ENCODE assay signal across 8 mouse cellular contexts in the genomic region with DNA sequence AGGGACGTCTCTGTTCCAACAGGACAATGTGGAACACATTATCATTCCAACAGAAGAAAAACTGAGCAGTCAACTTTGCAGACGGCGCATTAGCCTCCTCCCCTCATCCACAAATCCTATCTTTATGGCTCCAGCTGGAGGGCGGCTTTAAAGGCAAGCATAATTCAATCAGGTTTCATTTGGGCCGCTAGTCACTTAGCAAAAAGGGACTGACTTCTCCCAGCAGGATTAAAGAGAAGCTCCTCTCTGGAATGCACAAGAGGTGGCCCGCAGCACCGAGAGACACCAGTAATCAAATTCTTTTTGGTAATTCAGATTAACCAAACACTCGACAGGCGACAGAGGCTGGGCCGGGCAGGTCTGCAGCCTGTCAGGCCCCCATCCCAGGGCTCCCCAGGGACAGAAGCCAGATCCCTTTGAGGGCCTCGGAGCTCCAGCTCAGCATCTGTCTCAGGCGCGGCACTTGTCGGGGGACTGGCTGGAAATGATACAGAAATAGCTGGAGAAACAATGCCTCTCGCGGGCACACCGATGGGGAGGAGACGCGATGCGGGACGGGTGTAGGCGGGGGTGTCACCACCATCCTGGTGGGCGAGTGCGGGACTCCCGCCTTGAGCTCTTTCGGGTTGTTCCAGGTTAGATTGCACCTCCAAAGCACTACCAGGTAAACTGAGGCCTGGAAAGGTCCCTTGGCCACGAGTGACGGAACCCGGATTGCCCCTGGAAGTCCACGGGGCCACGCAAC. TPM values are rescaled to one million over a fixed set of nuclear protein-coding genes. Genes with fewer than 3 reads are reported as not detected.
DNase-seq lines count a peak whose midpoint lies in the region; ATAC-seq and TF ChIP-seq lines count a peak whose summit lies in the region.

No protein-coding gene starts in this region.

- TF ChIP-seq EP300 in heart, postnatal 0 days (IDR thresholded peaks at IDR 0.05; ENCODE audit: low read depth): no peak
- TF ChIP-seq EP300 in liver, postnatal 0 days (IDR thresholded peaks at IDR 0.05; ENCODE audit: low read depth): no peak

- H3K27ac ChIP-seq in forebrain, embryonic 14.5 days (ENCODE audit: low read depth, low read length): peak overlapping the region; percentile 27; the same call in 1 of the 2 replicates
- H3K27ac ChIP-seq in heart, postnatal 0 days (ENCODE audit: low read depth): peak overlapping the region; percentile 58
- H3K27ac ChIP-seq in liver, postnatal 0 days (ENCODE audit: low read depth): no peak overlapping the region

- no peak for TF ChIP-seq CTCF in heart, postnatal 0 days (IDR thresholded peaks at IDR 0.05; ENCODE audit: low read depth)
- no peak for TF ChIP-seq CTCF in liver, postnatal 0 days (IDR thresholded peaks at IDR 0.05; ENCODE audit: low read depth)

- H3K9ac ChIP-seq in forebrain, embryonic 14.5 days (ENCODE audit: low read length): peak overlapping the region; percentile 64
- peak overlapping the region; percentile 39; the same call in 1 of the 2 replicates for H3K9ac ChIP-seq in heart, postnatal 0 days (replicated peaks; ENCODE audit: low read depth, low read length)
- H3K9ac ChIP-seq in liver, postnatal 0 days (replicated peaks): peak overlapping the region; percentile 45; the same call in 1 of the 2 replicates

- H3K27me3 ChIP-seq in forebrain, embryonic 14.5 days (replicated peaks; ENCODE audit: control insufficient read depth, insufficient read depth, low read length): 0 out of 2 replicates have a peak, but pooled peaks cover 4% of the 10 kb centered on the region
- no peaks in the 10 kb centered on the region for H3K27me3 ChIP-seq in heart, postnatal 0 days (ENCODE audit: control insufficient read depth, insufficient read depth, low read length)
- H3K27me3 ChIP-seq in liver, postnatal 0 days (ENCODE audit: insufficient read depth, low read length): peaks cover 18% of the 10 kb centered on the region

- 2% methylated on average over 30 of the region's 31 CpGs for WGBS in forebrain, embryonic 14.5 days
- 7% methylated on average over 29 of the region's 31 CpGs for WGBS in heart, postnatal 0 days
- WGBS in liver, postnatal 0 days (ENCODE audit: insufficient replicate concordance): 8% methylated on average over 31 of the region's 31 CpGs

- no peaks in the 10 kb centered on the region for H3K36me3 ChIP-seq in forebrain, embryonic 14.5 days (ENCODE audit: control insufficient read depth, insufficient read depth, low read length)
- no peaks in the 10 kb centered on the region for H3K36me3 ChIP-seq in heart, postnatal 0 days (replicated peaks; ENCODE audit: control insufficient read depth, insufficient read depth, low read length)
- no peaks in the 10 kb centered on the region for H3K36me3 ChIP-seq in liver, postnatal 0 days (replicated peaks; ENCODE audit: insufficient read depth, low read length)

- peak overlapping the region; percentile 94 for H3K4me2 ChIP-seq in forebrain, embryonic 14.5 days (ENCODE audit: low read length)
- H3K4me2 ChIP-seq in heart, postnatal 0 days (ENCODE audit: low read depth, low read length): peak overlapping the region; percentile 96
- peak overlapping the region; percentile 74 for H3K4me2 ChIP-seq in liver, postnatal 0 days (ENCODE audit: low read depth, low read length)

- peak; percentile 35; the same call in 1 of the 2 replicates for ATAC-seq in forebrain, embryonic 14.5 days
- ATAC-seq in heart, postnatal 0 days (ENCODE audit: insufficient read depth, low read depth): peak; percentile 21
- ATAC-seq in liver, postnatal 0 days: no peak
- no peak for ATAC-seq in monocyte, adult 5-6 weeks (replicated peaks; ENCODE audit: insufficient number of reproducible peaks, low FRiP score, low TSS enrichment, poor library complexity, severe bottlenecking)

- H3K4me3 ChIP-seq in forebrain, embryonic 14.5 days (ENCODE audit: low read depth, low read length): peak overlapping the region; percentile 57
- peak overlapping the region; percentile 64 for H3K4me3 ChIP-seq in heart, postnatal 0 days (ENCODE audit: low read depth, low read length)
- H3K4me3 ChIP-seq in liver, postnatal 0 days (ENCODE audit: low read depth, low read length): peak overlapping the region; percentile 44

- no peaks in the 10 kb centered on the region for H3K9me3 ChIP-seq in forebrain, embryonic 14.5 days (replicated peaks; ENCODE audit: control insufficient read depth, low read length)
- H3K9me3 ChIP-seq in heart, postnatal 0 days (replicated peaks; ENCODE audit: control insufficient read depth, low read length): no peaks in the 10 kb centered on the region
- no peaks in the 10 kb centered on the region for H3K9me3 ChIP-seq in liver, postnatal 0 days (ENCODE audit: low read length)

- DNase-seq in ovary, postnatal 14 days (ENCODE audit: low spot score): peak; percentile 22
- no peak for DNase-seq in ovary, adult 18-20 months (ENCODE audit: low spot score)
- DNase-seq in forebrain, embryonic 14.5 days (ENCODE audit: low spot score): peak; percentile 45
- peak; percentile 25 for DNase-seq in heart, postnatal 0 days (ENCODE audit: low spot score)
- peak; percentile 61 to 71 for DNase-seq in kidney, postnatal 4 days
- no peak for DNase-seq in liver, postnatal 0 days
- peak; percentile 52 for DNase-seq in retina, embryonic 14.5 days (ENCODE audit: low spot score)

- H3K4me1 ChIP-seq in forebrain, embryonic 14.5 days (ENCODE audit: control insufficient read depth, insufficient read depth, low read length): 0 out of 2 replicates have a peak, but pooled peaks cover 3% of the 10 kb centered on the region
- peaks cover 14% of the 10 kb centered on the region; the same call in 1 of the 2 replicates for H3K4me1 ChIP-seq in heart, postnatal 0 days (ENCODE audit: control insufficient read depth, insufficient read depth)
- peaks cover 9% of the 10 kb centered on the region for H3K4me1 ChIP-seq in liver, postnatal 0 days (ENCODE audit: insufficient read depth)

RNA-seq across cellular contexts. Expression of a gene that starts 0.8 kb away (rescaled TPM):
- 5.9 and 10.0 TPM in 2 replicates for polyA plus RNA-seq in forebrain, embryonic 14.5 days (2014; fragmentation: Nextera tagmentation; extraction: Ambion mirVana)
- 2.6 and 2.9 TPM in 2 replicates for total RNA-seq in heart, postnatal 0 days (2014; rRNA removed; ENCODE audit: low replicate concordance)
- 4.2 and 4.3 TPM in 2 replicates for polyA plus RNA-seq in heart, postnatal 0 days (2015; fragmentation: Nextera tagmentation; extraction: Ambion mirVana)
- 0.05 TPM in 1 of 2 replicates, not detected in the other for polyA plus RNA-seq in liver, postnatal 0 days (2015; fragmentation: Nextera tagmentation; extraction: Ambion mirVana)
- total RNA-seq in monocyte, adult 5-6 weeks (2017): not detected in 3 replicates

RNA-seq across cellular contexts. Expression of a gene that starts 20.3 kb away (rescaled TPM):
- polyA plus RNA-seq in forebrain, embryonic 14.5 days (2014; fragmentation: Nextera tagmentation; extraction: Ambion mirVana): 0.15 and 0.27 TPM in 2 replicates
- total RNA-seq in heart, postnatal 0 days (2014; rRNA removed; ENCODE audit: low replicate concordance): 0.39 TPM in 1 of 2 replicates, not detected in the other
- polyA plus RNA-seq in heart, postnatal 0 days (2015; fragmentation: Nextera tagmentation; extraction: Ambion mirVana): 0.04 and 0.08 TPM in 2 replicates
- not detected in 2 replicates for polyA plus RNA-seq in liver, postnatal 0 days (2015; fragmentation: Nextera tagmentation; extraction: Ambion mirVana)
- total RNA-seq in monocyte, adult 5-6 weeks (2017): not detected in 3 replicates

RNA-seq across cellular contexts. Expression of a gene that starts 58.5 kb away (rescaled TPM):
- polyA plus RNA-seq in forebrain, embryonic 14.5 days (2014; fragmentation: Nextera tagmentation; extraction: Ambion mirVana): 71.9 and 75.1 TPM in 2 replicates
- 0.08 TPM in 1 of 2 replicates, not detected in the other for total RNA-seq in heart, postnatal 0 days (2014; rRNA removed; ENCODE audit: low replicate concordance)
- 0.08 TPM in 1 of 2 replicates, not detected in the other for polyA plus RNA-seq in heart, postnatal 0 days (2015; fragmentation: Nextera tagmentation; extraction: Ambion mirVana)
- polyA plus RNA-seq in liver, postnatal 0 days (2015; fragmentation: Nextera tagmentation; extraction: Ambion mirVana): 9.1 and 11.8 TPM in 2 replicates
- not detected in 3 replicates for total RNA-seq in monocyte, adult 5-6 weeks (2017)

Comparison
In these comparisons a context has a peak if more than half of its experiments do, and no peak if none do; other contexts are left out.
1. DNase-seq: peak in ovary, postnatal 14 days (single experiment), forebrain, embryonic 14.5 days (single experiment), heart, postnatal 0 days (single experiment), kidney, postnatal 4 days (2 of 2) and retina, embryonic 14.5 days (single experiment); none in ovary, adult 18-20 months (single experiment) and liver, postnatal 0 days (single experiment).
2. ATAC-seq: peak in forebrain, embryonic 14.5 days (single experiment) and heart, postnatal 0 days (single experiment); none in liver, postnatal 0 days (single experiment) and monocyte, adult 5-6 weeks (single experiment).
3. Peak in every context shown above with its lines, with median percentiles within 50 percentile points of each other: H3K4me2 ChIP-seq, H3K4me3 ChIP-seq and H3K9ac ChIP-seq.